ENCODE assay signal across 20 mouse cellular contexts in genomic region chr8:78944367-78944766, GRCm38 (mm10).
A peak's percentile ranks its signal among the peaks of the same experiment; 100 is the strongest.
DNase-seq lines count a peak whose midpoint lies in the region; ATAC-seq and TF ChIP-seq lines count a peak whose summit lies in the region.
"Had no signal": no experiment of that assay in that cellular context is flagged by ENCODE, and none has a peak within 500 bp of the region (broad histone marks: within the 10 kb centered on the region; RNA-seq: fewer than 3 reads in every experiment).

No protein-coding gene starts in this region.

- ATAC-seq in frontal cortex, adult (ENCODE audit: low TSS enrichment) = peak; percentile 89
- no peak for ATAC-seq in CD4-positive, CD25-positive, alpha-beta regulatory T cell, adult 4 months
- ATAC-seq: forebrain, embryonic 13.5 days; forebrain, embryonic 15.5 days; forebrain, postnatal 0 days had no signal

- H3K9ac ChIP-seq in CH12.LX (ENCODE audit: insufficient read depth, low read depth) = no peak overlapping the region
- H3K9ac ChIP-seq: embryonic facial prominence, embryonic 12.5 days; forebrain, embryonic 13.5 days; forebrain, embryonic 15.5 days; forebrain, postnatal 0 days had no signal

- DNase-seq in frontal cortex, postnatal 25 days (ENCODE audit: low spot score in 2 of 2) = no peak
- no peak for DNase-seq in CH12.LX (ENCODE audit: extremely low read depth)
- DNase-seq in brain, adult 2 months (ENCODE audit: low read depth, low spot score) = peak; percentile 54
- DNase-seq: adrenal gland, adult 2 months; adrenal gland, postnatal 10 days; adrenal gland, postnatal 25 days; B cell, adult 2 months; cerebellum, adult 11-12 months; cerebellum, adult 2 months; cerebellum, adult 9-10 months; cerebellum, postnatal 10 days; cerebellum, postnatal 25 days; forebrain, postnatal 0 days had no signal

- dilution Hi-C loops in CH12.LX (cut with MboI; ENCODE audit: extremely low pct_ligation_motif_present, extremely low pct_unique_long_range_greater_than_20kb, low sequenced_read_pairs) = no loop called here

- H3K4me1 ChIP-seq in CH12.LX (ENCODE audit: control insufficient read depth in 1 of 2, insufficient read depth in 2 of 2) = peaks cover 18 to 53% of the 10 kb centered on the region in 2 experiments
- H3K4me1 ChIP-seq: embryonic facial prominence, embryonic 10.5 days; embryonic facial prominence, embryonic 12.5 days; forebrain, embryonic 13.5 days; forebrain, embryonic 15.5 days had no signal

- no peak for TF ChIP-seq RAD21 in CH12.LX (IDR thresholded peaks at IDR 0.05; ENCODE audit: low read depth, low read length)

- H3K79me2 ChIP-seq in CH12.LX (replicated peaks; ENCODE audit: control insufficient read depth, extremely low read depth, insufficient read depth, poor library complexity, severe bottlenecking) = no peaks in the 10 kb centered on the region

- no peaks in the 10 kb centered on the region for H3K36me3 ChIP-seq in CH12.LX (replicated peaks in 1 of 2; ENCODE audit: control insufficient read depth in 1 of 2, insufficient read depth in 1 of 2, low read length in 1 of 2)
- H3K36me3 ChIP-seq: embryonic facial prominence, embryonic 10.5 days; embryonic facial prominence, embryonic 12.5 days; forebrain, embryonic 15.5 days; G1E had no signal

- no peak overlapping the region for H3K27ac ChIP-seq in CH12.LX (ENCODE audit: insufficient read depth, low read depth)
- H3K27ac ChIP-seq: embryonic facial prominence, embryonic 10.5 days; embryonic facial prominence, embryonic 12.5 days; forebrain, embryonic 13.5 days; forebrain, embryonic 15.5 days had no signal

- no peak for TF ChIP-seq CTCF in CH12.LX (conservative IDR thresholded peaks at IDR 0.05 in 1 of 2, IDR thresholded peaks at IDR 0.05 in 1 of 2; ENCODE audit: low read depth in 2 of 2, low read length in 2 of 2)

- TF ChIP-seq EP300 in CH12.LX (IDR thresholded peaks at IDR 0.05; ENCODE audit: low read length) = 0 out of 2 replicates have a peak, but pooled peaks have one; percentile 11

- no peak for TF ChIP-seq POLR2A in CH12.LX (IDR thresholded peaks at IDR 0.05; ENCODE audit: low read depth, low read length)

- no peak overlapping the region for H3K4me3 ChIP-seq in CH12.LX (replicated peaks in 1 of 3; ENCODE audit: low read depth in 2 of 3, low read length in 2 of 3, poor library complexity in 1 of 3)
- H3K4me3 ChIP-seq: embryonic facial prominence, embryonic 10.5 days; embryonic facial prominence, embryonic 12.5 days; forebrain, embryonic 13.5 days; forebrain, embryonic 15.5 days had no signal

- in situ Hi-C loops in CH12.LX (cut with MboI; ENCODE audit: low pct_ligation_motif_present, low pct_unique_long_range_greater_than_20kb, low sequenced_read_pairs) = no loop called here

- no peak overlapping the region for H3K4me2 ChIP-seq in CH12.LX (ENCODE audit: insufficient read depth, low read depth, poor library complexity, severe bottlenecking)
- H3K4me2 ChIP-seq: embryonic facial prominence, embryonic 12.5 days; forebrain, embryonic 13.5 days; forebrain, embryonic 15.5 days had no signal

- H3K9me3 ChIP-seq in CH12.LX (replicated peaks; ENCODE audit: low read length) = no peaks in the 10 kb centered on the region
- H3K9me3 ChIP-seq: embryonic facial prominence, embryonic 10.5 days; embryonic facial prominence, embryonic 12.5 days; forebrain, embryonic 13.5 days; forebrain, embryonic 15.5 days; G1E had no signal

- no peaks in the 10 kb centered on the region for H3K27me3 ChIP-seq in CH12.LX (replicated peaks)
- H3K27me3 ChIP-seq: embryonic facial prominence, embryonic 12.5 days; forebrain, embryonic 13.5 days; forebrain, embryonic 15.5 days had no signal

TF ChIP-seq in CH12.LX, 34 proteins besides CTCF, POLR2A, EP300 and RAD21:
- TF ChIP-seq ETS1 (conservative IDR thresholded peaks at IDR 0.05; ENCODE audit: low read depth, low read length) = no peak; the same call in 1 of the 2 replicates
- no peak for TF ChIP-seq ZMIZ1 (IDR thresholded peaks at IDR 0.05; ENCODE audit: low read depth, low read length)
- TF ChIP-seq CHD2 (IDR thresholded peaks at IDR 0.05; ENCODE audit: low read length) = no peak
- no peak for TF ChIP-seq JUN (IDR thresholded peaks at IDR 0.05; ENCODE audit: insufficient read depth, low read depth, low read length)
- no peak for TF ChIP-seq MEF2A (IDR thresholded peaks at IDR 0.05; ENCODE audit: borderline replicate concordance, low read depth, low read length)
- TF ChIP-seq BHLHE40 (IDR thresholded peaks at IDR 0.05; ENCODE audit: low read depth, low read length) = no peak
- no peak for TF ChIP-seq POLR2AphosphoS2 (IDR thresholded peaks at IDR 0.05; ENCODE audit: low read depth, low read length)
